Mouse (Mus musculus) lung, adult 2 months (tissue): ENCODE results near the gene Nfic.

ENCODE experiments used
- CTCF ChIP-seq: fragments of 200-500 bp; IDR thresholded peaks from 2 replicates; pipeline ENCODE4 v1.5.1; 2011; ENCODE audit warnings: mild to moderate bottlenecking, low read length, control low read depth; ENCODE audit not compliant: insufficient read depth
- POLR2A ChIP-seq: fragments of 200-500 bp; IDR thresholded peaks from 2 replicates; pipeline ENCODE4 v1.6.1; 2011; ENCODE audit warnings: low read depth, mild to moderate bottlenecking, control low read depth, low read length, borderline replicate concordance; ENCODE audit errors: extremely low read depth

DNA sequence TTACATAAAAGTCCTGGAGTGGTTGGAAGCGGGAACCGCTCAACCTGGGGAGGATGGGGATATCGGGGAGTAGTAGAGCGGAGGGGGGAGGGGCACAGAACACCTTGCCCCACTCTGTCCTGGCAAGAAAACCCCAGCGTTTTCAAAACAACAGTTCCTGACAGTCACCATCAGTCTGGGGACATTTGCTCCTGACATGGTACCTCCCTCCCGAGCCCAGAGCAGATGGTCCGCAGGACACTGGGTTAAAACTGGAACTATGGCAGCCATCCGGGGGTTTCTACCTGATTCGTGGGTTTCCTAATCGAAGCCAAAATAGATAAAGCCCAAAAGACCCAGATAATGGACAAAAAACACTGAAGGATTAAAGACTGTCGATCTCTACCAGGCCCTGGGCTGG lies 5.5 kb upstream of the Nfic start:
- TF ChIP-seq CTCF, result no peak
- no peak for TF ChIP-seq POLR2A
